Mouse (Mus musculus) urinary bladder, postnatal 4 days (tissue): ENCODE results near the gene Dnajc7.
"Not testable (repeated sequence)": the region's sequence is repeated elsewhere in the genome, so short reads cannot be mapped to it uniquely, and the experiment has no call there.

ENCODE experiments used
- DNase-seq, 2 experiments: peaks; one replicate each; pipeline ENCODE4 v3.0.0; 2021 to 2022; ENCODE audit warnings: low spot score in 2 of 2

The Dnajc7 gene

GRCm38 (mm10) chr11:100619982-100620381 is at the start of gene Dnajc7:
Gene Dnajc7, minus strand, starts transcription at chr11:100620168.
- DNase-seq: no peak

- DNase-seq: no peak
These were observed 39.8 kb upstream of the Dnajc7 start for GRCm38 (mm10) chr11:100659806-100660205.

GRCm38 (mm10) chr11:100656458-100656857 is 36.5 kb upstream of the Dnajc7 start:
- no peak for DNase-seq

GRCm38 (mm10) chr11:100655589-100655988 is 35.6 kb upstream of the Dnajc7 start:
- not testable (repeated sequence) for DNase-seq

GRCm38 (mm10) chr11:100651748-100652147 is 31.8 kb upstream of the Dnajc7 start:
- DNase-seq: no peak

GRCm38 (mm10) chr11:100651205-100651604 is 31.2 kb upstream of the Dnajc7 start:
- no peak for DNase-seq

GRCm38 (mm10) chr11:100648405-100648804 is 28.4 kb upstream of the Dnajc7 start:
- DNase-seq: no peak

GRCm38 (mm10) chr11:100646265-100646664 is 26.3 kb upstream of the Dnajc7 start:
- no peak for DNase-seq

- no peak for DNase-seq
These were observed 23.9 kb upstream of the Dnajc7 start for GRCm38 (mm10) chr11:100643612-100644575.

GRCm38 (mm10) chr11:100640159-100640906 is 20.4 kb upstream of the Dnajc7 start:
- DNase-seq: no peak

GRCm38 (mm10) chr11:100634530-100634929 is 14.6 kb upstream of the Dnajc7 start:
- DNase-seq: no peak

- no peak for DNase-seq
These were observed 8.9 kb upstream of the Dnajc7 start for GRCm38 (mm10) chr11:100628862-100629352.

GRCm38 (mm10) chr11:100628056-100628455 is 8.1 kb upstream of the Dnajc7 start:
- DNase-seq: no peak

GRCm38 (mm10) chr11:100626701-100627195 is 6.8 kb upstream of the Dnajc7 start:
- DNase-seq: peak; percentile 64 to 81

GRCm38 (mm10) chr11:100625754-100626700 is 6.1 kb upstream of the Dnajc7 start:
- no peak for DNase-seq

GRCm38 (mm10) chr11:100623867-100624266 is 3.9 kb upstream of the Dnajc7 start:
- DNase-seq: no peak

GRCm38 (mm10) chr11:100622714-100623113 is 2.7 kb upstream of the Dnajc7 start:
- peak; percentile 92 to 94 for DNase-seq

GRCm38 (mm10) chr11:100619485-100619975 is 438 bp downstream of the Dnajc7 start:
- DNase-seq: peak; percentile 93

GRCm38 (mm10) chr11:100618761-100619484 is 1.0 kb downstream of the Dnajc7 start, which contains the start of gene Nkiras2:
Gene Nkiras2, plus strand, starts transcription at chr11:100619244.
- DNase-seq: peak in 1 of 2 experiments; percentile 52

GRCm38 (mm10) chr11:100617480-100617879 is 2.5 kb downstream of the Dnajc7 start:
- no peak for DNase-seq
